In the genomic region with DNA sequence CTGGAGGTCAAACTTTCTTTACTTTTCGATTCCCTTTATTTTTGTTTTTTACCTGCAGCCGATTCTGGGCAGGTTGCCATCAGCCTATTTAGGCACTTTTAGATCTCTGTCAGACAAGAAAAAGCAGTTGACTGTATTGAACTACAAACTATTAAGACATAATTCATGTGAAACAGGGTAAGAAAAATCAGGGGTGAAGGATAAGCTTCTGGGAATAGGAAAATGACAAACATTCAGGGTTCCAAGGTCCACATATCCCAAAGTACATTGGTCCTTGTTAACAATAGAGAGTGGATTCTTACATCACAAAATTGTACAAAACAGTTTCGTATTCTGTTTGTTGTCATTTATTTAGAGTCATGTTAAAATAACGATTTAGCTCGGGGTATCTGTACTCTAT, we compare ENCODE assay signal across 31 mouse cellular contexts.
"Had no signal": no experiment of that assay in that cellular context is flagged by ENCODE, and none has a peak within 500 bp of the region (broad histone marks: within the 10 kb centered on the region; RNA-seq: fewer than 3 reads in every experiment).

No protein-coding gene starts in this region.

- H3K4me2 ChIP-seq: limb, embryonic 12.5 days; limb, embryonic 13.5 days; limb, embryonic 15.5 days; liver, embryonic 12.5 days; liver, embryonic 13.5 days; liver, embryonic 15.5 days; lung, embryonic 14.5 days; lung, embryonic 15.5 days; midbrain, embryonic 11.5 days; midbrain, embryonic 12.5 days; midbrain, embryonic 13.5 days; midbrain, embryonic 15.5 days; neural tube, embryonic 12.5 days; neural tube, embryonic 13.5 days had no signal

- H3K4me1 ChIP-seq: limb, embryonic 10.5 days; limb, embryonic 12.5 days; limb, embryonic 13.5 days; limb, embryonic 15.5 days; liver, embryonic 12.5 days; liver, embryonic 13.5 days; liver, embryonic 15.5 days; lung, embryonic 15.5 days; megakaryocyte, embryonic 14.5 days; midbrain, embryonic 10.5 days; midbrain, embryonic 12.5 days; midbrain, embryonic 13.5 days; midbrain, embryonic 15.5 days; neural tube, embryonic 12.5 days; neural tube, embryonic 13.5 days had no signal

- H3K36me3 ChIP-seq: limb, embryonic 10.5 days; limb, embryonic 12.5 days; limb, embryonic 13.5 days; limb, embryonic 15.5 days; liver, embryonic 12.5 days; liver, embryonic 13.5 days; liver, embryonic 15.5 days; lung, embryonic 15.5 days; midbrain, embryonic 10.5 days; midbrain, embryonic 12.5 days; midbrain, embryonic 13.5 days; midbrain, embryonic 15.5 days; neural tube, embryonic 12.5 days; neural tube, embryonic 13.5 days had no signal

- H3K9me3 ChIP-seq: limb, embryonic 10.5 days; limb, embryonic 12.5 days; limb, embryonic 13.5 days; limb, embryonic 15.5 days; liver, embryonic 12.5 days; liver, embryonic 13.5 days; liver, embryonic 15.5 days; lung, embryonic 15.5 days; megakaryocyte, embryonic 14.5 days; midbrain, embryonic 10.5 days; midbrain, embryonic 12.5 days; midbrain, embryonic 13.5 days; midbrain, embryonic 15.5 days; neural tube, embryonic 12.5 days; neural tube, embryonic 13.5 days had no signal

- DNase-seq: left cerebral cortex, postnatal 4 days; liver, embryonic 13.5 days; lung, adult 18-20 months; lung, adult 2 months; lung, embryonic 14.5 days; lung, postnatal 10 days; lung, postnatal 14 days; lung, postnatal 36 days; lung, postnatal 4 days; midbrain, embryonic 14.5 days had no signal

- H3K27ac ChIP-seq: left cerebral cortex, adult 2 months; limb, embryonic 10.5 days; limb, embryonic 12.5 days; limb, embryonic 13.5 days; limb, embryonic 15.5 days; liver, embryonic 12.5 days; liver, embryonic 13.5 days; liver, embryonic 14.5 days; liver, embryonic 15.5 days; lung, embryonic 15.5 days; macrophage; midbrain, embryonic 10.5 days; midbrain, embryonic 12.5 days; midbrain, embryonic 13.5 days; midbrain, embryonic 15.5 days; neural tube, embryonic 12.5 days; neural tube, embryonic 13.5 days had no signal

- H3K9ac ChIP-seq: limb, embryonic 12.5 days; limb, embryonic 13.5 days; limb, embryonic 15.5 days; liver, embryonic 12.5 days; liver, embryonic 13.5 days; liver, embryonic 14.5 days; liver, embryonic 15.5 days; lung, embryonic 14.5 days; lung, embryonic 15.5 days; midbrain, embryonic 12.5 days; midbrain, embryonic 13.5 days; midbrain, embryonic 15.5 days; neural tube, embryonic 12.5 days; neural tube, embryonic 13.5 days had no signal

- H3K27me3 ChIP-seq: limb, embryonic 12.5 days; limb, embryonic 13.5 days; limb, embryonic 15.5 days; liver, embryonic 12.5 days; liver, embryonic 13.5 days; liver, embryonic 15.5 days; lung, embryonic 15.5 days; megakaryocyte, embryonic 14.5 days; midbrain, embryonic 12.5 days; midbrain, embryonic 13.5 days; midbrain, embryonic 15.5 days; neural tube, embryonic 12.5 days; neural tube, embryonic 13.5 days had no signal

- ATAC-seq: liver, embryonic 12.5 days; lung, postnatal 0 days; midbrain, embryonic 13.5 days; midbrain, embryonic 15.5 days; midbrain, embryonic 16.5 days had no signal

- H3K4me3 ChIP-seq: left cerebral cortex, adult 2 months; limb, embryonic 10.5 days; limb, embryonic 12.5 days; limb, embryonic 13.5 days; limb, embryonic 15.5 days; liver, embryonic 12.5 days; liver, embryonic 13.5 days; liver, embryonic 15.5 days; lung, embryonic 15.5 days; megakaryocyte, embryonic 14.5 days; midbrain, embryonic 10.5 days; midbrain, embryonic 12.5 days; midbrain, embryonic 13.5 days; midbrain, embryonic 15.5 days; myocyte; neural tube, embryonic 12.5 days; neural tube, embryonic 13.5 days had no signal
